Mouse (Mus musculus): ENCODE data around the gene Rbm19. TPM values are rescaled to one million over a fixed set of nuclear protein-coding genes. Genes with fewer than 3 reads are reported as not detected.

The Rbm19 gene
- polyA plus RNA-seq, 1 experiment: 10.0 TPM

DNA sequence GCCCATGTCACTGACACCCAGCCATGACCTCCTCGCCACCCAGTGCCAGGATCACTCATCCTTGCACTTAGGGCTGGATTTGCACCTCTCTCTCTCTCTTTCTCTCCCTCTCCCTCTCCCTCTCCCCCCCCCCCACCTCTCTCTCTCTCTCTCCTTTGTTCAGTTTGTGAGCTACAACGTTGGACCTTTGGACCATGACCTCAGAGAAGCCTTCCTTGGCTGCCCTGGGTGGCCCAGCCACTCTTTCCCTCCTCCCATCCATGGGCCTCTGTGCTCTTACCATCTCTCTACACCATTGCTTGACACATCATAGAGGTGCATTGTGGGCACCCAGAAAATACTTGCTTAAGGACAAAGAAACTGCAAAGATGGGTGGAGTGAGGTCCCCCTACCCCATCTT lies 42.2 kb downstream of the Rbm19 start:
- TF ChIP-seq CTCF (IDR thresholded peaks at IDR 0.05; ENCODE audit: insufficient read depth, low read length): no peak
- TF ChIP-seq POLR2A (IDR thresholded peaks at IDR 0.05; ENCODE audit: borderline replicate concordance, extremely low read depth, low read depth, low read length): no peak
- no peak for DNase-seq
- H3K4me1 ChIP-seq (ENCODE audit: control insufficient read depth, insufficient read depth, low read length): no peaks in the 10 kb centered on the region
- WGBS: 63% methylated on average over 2 of the region's 2 CpGs
- H3K4me3 ChIP-seq (replicated peaks; ENCODE audit: extremely low read depth, low read depth, low read length): no peak overlapping the region

DNA sequence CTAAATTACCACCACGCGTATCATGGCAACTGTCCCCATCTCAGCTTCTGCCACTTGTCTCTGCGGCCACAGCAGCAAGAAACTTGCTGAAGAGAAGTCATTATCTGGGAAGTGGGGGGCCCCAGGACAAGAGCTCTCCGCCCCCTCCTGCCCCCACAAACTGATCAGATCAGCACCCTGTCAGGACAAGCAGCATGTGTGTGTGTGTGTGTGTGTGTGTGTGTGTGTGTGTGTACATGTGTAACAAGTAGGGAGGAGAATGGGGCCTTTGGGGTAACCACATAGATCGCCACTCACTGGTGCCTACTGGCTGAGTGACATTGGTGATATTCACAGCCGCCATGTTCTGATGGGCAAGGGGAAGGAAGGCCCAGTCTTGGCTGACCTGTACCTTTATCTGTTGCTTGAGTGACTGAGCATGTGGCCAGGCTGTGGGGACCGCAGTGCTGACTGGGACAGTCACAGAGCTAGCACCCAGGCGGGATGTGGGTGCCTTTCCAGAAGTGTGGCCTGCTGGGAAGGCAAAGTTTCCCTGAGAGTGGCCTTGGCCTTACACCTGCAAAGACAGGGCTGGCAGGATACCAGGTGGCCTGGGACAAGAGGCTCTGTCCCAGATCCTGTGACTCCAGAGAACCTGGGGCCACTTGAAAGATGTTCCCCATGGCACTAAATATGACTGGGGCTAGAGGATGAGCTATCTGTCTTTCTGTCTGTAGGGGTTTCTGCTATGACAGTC lies 44.8 kb downstream of the Rbm19 start:
- TF ChIP-seq POLR2A (IDR thresholded peaks at IDR 0.05; ENCODE audit: borderline replicate concordance, extremely low read depth, low read depth, low read length) (no peak), CTCF (IDR thresholded peaks at IDR 0.05; ENCODE audit: insufficient read depth, low read length) (no peak)
- no peaks in the 10 kb centered on the region for H3K4me1 ChIP-seq (ENCODE audit: control insufficient read depth, insufficient read depth, low read length)
- H3K4me3 ChIP-seq (replicated peaks; ENCODE audit: extremely low read depth, low read depth, low read length): no peak overlapping the region
- WGBS: 91% methylated on average over 8 of the region's 8 CpGs
- DNase-seq: no peak

DNA sequence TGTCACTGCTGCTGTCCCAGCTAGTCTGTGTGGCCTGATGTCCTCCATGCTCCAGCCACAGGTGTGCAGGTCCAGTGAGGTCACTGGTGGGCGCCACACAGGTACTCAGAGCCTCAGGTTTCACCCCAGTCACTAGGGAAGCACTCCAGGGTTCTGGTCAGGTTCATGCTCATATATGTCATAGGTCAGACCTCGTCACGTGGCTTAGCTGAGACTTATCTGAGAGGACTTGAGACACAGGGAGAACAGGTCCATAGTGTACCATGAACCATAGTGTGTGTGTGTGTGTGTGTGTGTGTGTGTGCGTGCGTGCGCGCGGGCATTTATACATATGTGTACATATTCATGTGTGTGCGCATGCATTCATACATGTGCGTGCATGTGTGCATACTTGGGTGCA lies 46.4 kb downstream of the Rbm19 start:
- no peak for DNase-seq
- Histone ChIP-seq H3K4me1 (ENCODE audit: control insufficient read depth, insufficient read depth, low read length) (no peaks in the 10 kb centered on the region), H3K4me3 (replicated peaks; ENCODE audit: extremely low read depth, low read depth, low read length) (no peak overlapping the region)
- TF ChIP-seq POLR2A (IDR thresholded peaks at IDR 0.05; ENCODE audit: borderline replicate concordance, extremely low read depth, low read depth, low read length) (no peak), CTCF (IDR thresholded peaks at IDR 0.05; ENCODE audit: insufficient read depth, low read length) (no peak)
- 96% methylated on average over 10 of the region's 10 CpGs for WGBS

DNA sequence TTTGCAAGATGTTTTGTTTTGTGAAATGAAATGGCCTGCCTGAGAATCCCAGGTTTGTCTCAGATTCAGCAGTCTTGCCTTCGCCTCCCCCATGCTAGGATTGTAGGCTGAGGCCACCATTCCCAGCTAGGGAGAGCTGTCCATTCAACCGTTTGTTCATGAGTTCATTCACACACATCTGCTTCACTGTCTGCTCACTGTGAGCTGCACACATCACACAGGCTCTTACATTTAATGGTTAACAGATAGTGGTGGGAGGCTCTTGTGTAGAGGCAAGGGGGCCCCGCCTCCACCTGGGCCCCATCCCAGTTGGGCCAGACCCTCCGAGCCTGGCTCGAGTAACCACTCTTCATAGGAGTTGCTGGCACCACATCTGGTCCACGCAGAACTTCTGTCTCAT lies 47.2 kb downstream of the Rbm19 start:
- TF ChIP-seq POLR2A (IDR thresholded peaks at IDR 0.05; ENCODE audit: borderline replicate concordance, extremely low read depth, low read depth, low read length) (no peak), CTCF (IDR thresholded peaks at IDR 0.05; ENCODE audit: insufficient read depth, low read length) (no peak)

DNA sequence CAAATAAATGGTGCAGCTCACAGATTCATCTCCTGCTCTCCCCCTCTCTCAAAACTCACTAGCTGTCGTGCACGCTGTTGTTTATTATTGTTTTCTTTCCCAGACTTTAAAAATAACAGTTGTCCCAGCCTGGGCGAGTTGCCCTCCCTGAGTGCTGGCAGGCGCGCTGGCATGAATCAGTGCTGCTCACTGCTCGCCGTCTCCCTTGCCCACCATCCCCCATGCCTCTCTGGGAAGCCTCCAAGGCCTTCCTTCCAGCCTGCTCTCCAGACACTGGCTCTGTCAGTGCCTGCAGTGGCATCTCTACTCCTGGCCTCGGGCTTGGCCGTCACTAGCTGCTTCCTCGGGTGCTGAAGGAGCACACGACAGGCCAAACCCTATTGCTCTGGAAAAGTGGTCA lies 48.2 kb downstream of the Rbm19 start:
- WGBS: 64% methylated on average over 11 of the region's 11 CpGs
- no peak overlapping the region for H3K4me3 ChIP-seq (replicated peaks; ENCODE audit: extremely low read depth, low read depth, low read length)
- no peaks in the 10 kb centered on the region for H3K4me1 ChIP-seq (ENCODE audit: control insufficient read depth, insufficient read depth, low read length)
- TF ChIP-seq CTCF (IDR thresholded peaks at IDR 0.05; ENCODE audit: insufficient read depth, low read length) (no peak), POLR2A (IDR thresholded peaks at IDR 0.05; ENCODE audit: borderline replicate concordance, extremely low read depth, low read depth, low read length) (no peak)
- no peak for DNase-seq

More for the DNA sequence above, 47.2 kb downstream of the Rbm19 start:
- no peak overlapping the region for H3K4me3 ChIP-seq (replicated peaks; ENCODE audit: extremely low read depth, low read depth, low read length)
- no peak for DNase-seq
- H3K4me1 ChIP-seq (ENCODE audit: control insufficient read depth, insufficient read depth, low read length): no peaks in the 10 kb centered on the region
- WGBS: 81% methylated on average over 6 of the region's 6 CpGs

DNA sequence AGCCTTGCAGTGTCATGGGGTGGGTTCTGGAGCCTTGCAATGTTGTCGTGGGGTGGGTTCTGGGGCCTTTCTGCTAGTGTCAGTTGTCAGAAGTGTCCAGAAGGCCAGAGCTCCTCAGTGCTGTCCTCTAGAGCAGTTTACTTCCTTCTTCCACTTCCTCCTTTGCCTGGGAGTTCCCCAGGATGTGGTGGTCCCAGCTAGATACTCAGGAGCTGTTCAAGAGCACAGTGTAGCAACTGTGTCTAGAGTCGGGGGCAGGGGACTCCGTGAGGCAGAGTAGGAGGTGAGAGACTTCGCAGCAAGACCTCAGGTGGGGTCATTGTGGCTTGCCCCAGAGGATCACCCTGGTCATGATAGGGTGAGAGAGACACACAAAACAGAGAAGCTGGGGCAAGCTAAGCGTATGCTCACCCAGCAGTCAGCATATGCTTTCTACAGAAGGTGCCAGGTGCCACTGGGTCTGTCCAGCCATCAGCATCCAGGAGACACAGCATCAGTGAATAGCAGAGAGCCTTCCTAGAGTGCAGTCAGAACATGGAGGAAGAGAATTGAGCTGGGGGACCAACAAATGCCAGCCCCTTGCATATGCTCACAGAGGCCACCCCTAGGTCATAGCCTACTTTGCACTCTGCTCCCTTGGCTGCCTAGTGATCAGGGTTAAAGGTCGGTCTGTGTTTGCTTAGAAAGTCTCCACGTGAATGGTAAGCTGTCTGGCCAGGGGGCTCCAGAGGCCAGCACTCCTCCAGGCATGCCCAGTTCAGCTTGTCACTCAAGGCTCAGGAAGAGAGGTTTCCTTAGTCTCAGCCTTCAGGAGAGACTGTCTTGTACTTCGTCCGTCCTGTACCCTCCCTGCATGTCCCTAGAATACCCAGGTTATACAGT lies 49.0 kb downstream of the Rbm19 start:
- TF ChIP-seq POLR2A (IDR thresholded peaks at IDR 0.05; ENCODE audit: borderline replicate concordance, extremely low read depth, low read depth, low read length) (no peak), CTCF (IDR thresholded peaks at IDR 0.05; ENCODE audit: insufficient read depth, low read length) (no peak)
- H3K4me1 ChIP-seq (ENCODE audit: control insufficient read depth, insufficient read depth, low read length): no peaks in the 10 kb centered on the region
- 68% methylated on average over 9 of the region's 9 CpGs for WGBS
- DNase-seq: no peak
- H3K4me3 ChIP-seq (replicated peaks; ENCODE audit: extremely low read depth, low read depth, low read length): no peak overlapping the region

DNA sequence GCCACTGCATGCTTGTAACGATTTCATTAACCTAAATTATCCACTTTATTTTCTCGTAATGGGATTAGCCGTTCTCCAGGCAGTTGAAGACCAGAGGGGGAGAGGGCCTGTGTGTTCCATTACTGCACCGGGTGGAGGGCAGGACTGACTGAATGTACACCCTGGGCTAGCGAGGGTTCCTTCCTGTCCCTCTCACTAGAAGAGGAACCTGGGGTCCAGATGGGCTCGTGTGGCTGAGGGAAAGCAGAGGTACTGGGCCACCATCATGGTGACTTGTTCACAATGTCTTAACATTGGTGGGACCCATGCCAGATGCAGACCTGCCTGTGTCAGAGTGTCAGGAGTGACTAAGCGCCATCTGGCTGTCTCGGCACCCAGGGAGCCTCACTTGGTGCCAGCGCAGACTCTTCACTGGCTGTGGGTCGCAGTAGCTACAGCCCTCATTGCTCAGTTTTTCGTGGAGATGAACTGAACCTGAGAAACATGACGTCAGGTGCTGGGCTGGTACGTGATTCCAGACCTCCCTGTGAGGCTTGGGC lies 51.6 kb downstream of the Rbm19 start:
- H3K4me3 ChIP-seq (replicated peaks; ENCODE audit: extremely low read depth, low read depth, low read length): no peak overlapping the region
- no peak for TF ChIP-seq CTCF (IDR thresholded peaks at IDR 0.05; ENCODE audit: insufficient read depth, low read length)
- TF ChIP-seq POLR2A (IDR thresholded peaks at IDR 0.05; ENCODE audit: borderline replicate concordance, extremely low read depth, low read depth, low read length): no peak
- WGBS: 84% methylated on average over 13 of the region's 13 CpGs
- no peaks in the 10 kb centered on the region for H3K4me1 ChIP-seq (ENCODE audit: control insufficient read depth, insufficient read depth, low read length)
- no peak for DNase-seq

DNA sequence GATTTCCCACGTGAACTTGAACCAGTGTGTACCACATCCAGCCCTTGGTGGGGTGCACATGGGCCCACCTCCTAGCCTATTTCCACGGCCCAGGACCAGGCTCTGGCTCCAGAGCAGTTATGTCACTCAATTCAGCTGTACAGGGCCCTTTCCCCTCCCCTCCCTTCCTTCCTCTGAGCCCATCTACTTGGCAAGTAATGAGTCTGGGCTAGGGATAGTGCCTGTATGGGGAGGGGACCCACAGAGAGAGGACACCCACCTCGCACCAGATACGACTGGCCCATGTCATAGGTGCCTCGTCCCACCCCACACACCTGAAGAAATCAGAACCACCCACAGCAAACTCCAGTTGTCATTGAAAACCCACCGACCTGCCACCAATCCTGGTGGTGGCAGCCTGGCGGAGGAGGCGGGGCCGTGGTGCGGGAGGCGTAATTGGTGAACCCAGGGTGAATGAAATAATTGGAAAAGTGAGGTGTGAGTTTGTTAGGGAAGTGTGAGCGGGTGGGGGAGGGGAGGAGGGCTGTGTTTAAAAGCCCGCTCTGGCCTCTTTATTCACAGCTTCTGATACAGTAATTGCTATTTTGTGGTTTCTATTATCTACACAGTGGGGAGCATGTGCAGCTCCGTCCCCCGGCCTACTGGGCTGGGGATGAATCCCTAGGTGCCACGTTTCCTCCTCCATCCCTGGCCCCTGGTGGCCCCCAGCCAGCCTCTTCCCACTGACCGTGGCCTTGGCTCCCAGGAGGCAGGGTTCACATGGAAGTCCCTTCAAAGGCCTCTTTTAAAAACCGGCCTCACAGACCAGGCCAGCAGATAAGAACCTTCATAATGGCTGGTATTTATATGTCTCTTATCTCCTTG lies 55.8 kb downstream of the Rbm19 start:
- no peak for DNase-seq
- H3K4me3 ChIP-seq (replicated peaks; ENCODE audit: extremely low read depth, low read depth, low read length): no peak overlapping the region
- WGBS: 77% methylated on average over 18 of the region's 18 CpGs
- H3K4me1 ChIP-seq (ENCODE audit: control insufficient read depth, insufficient read depth, low read length): no peaks in the 10 kb centered on the region
- no peak for TF ChIP-seq POLR2A (IDR thresholded peaks at IDR 0.05; ENCODE audit: borderline replicate concordance, extremely low read depth, low read depth, low read length)
- no peak for TF ChIP-seq CTCF (IDR thresholded peaks at IDR 0.05; ENCODE audit: insufficient read depth, low read length)

DNA sequence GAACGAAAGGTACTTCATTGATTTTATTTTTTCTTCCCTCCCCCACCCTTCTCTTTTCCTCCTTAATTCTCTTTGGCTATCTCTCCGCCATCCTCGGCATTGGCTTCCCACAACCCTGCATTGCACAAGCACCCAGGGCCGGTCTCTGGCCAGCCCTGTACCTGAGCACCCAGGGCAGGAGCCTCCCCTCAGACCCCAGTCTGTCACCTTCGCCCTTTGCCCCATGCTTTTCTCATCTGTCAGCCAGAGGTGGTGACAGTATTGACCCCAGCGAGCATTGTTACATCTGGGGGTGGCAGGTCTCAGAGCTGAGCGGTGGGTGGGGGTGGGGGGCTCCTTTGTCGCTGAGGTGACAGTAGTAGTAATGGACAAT lies 56.5 kb downstream of the Rbm19 start:
- WGBS: 70% methylated on average over 8 of the region's 8 CpGs
- H3K4me3 ChIP-seq (replicated peaks; ENCODE audit: extremely low read depth, low read depth, low read length): no peak overlapping the region
- TF ChIP-seq POLR2A (IDR thresholded peaks at IDR 0.05; ENCODE audit: borderline replicate concordance, extremely low read depth, low read depth, low read length) (no peak), CTCF (IDR thresholded peaks at IDR 0.05; ENCODE audit: insufficient read depth, low read length) (no peak)
- no peaks in the 10 kb centered on the region for H3K4me1 ChIP-seq (ENCODE audit: control insufficient read depth, insufficient read depth, low read length)
- no peak for DNase-seq
